Mouse (Mus musculus) cerebellum, adult 11 months (tissue): Measurements from ENCODE around the gene Cstf3.
"Not testable (repeated sequence)": the region's sequence is repeated elsewhere in the genome, so short reads cannot be mapped to it uniquely, and the experiment has no call there.

ENCODE experiments used
- DNase-seq: peaks from one replicate; pipeline ENCODE4 v3.0.0; 2022

The Cstf3 gene

GRCm38 (mm10) chr2:104590068-104590828 lies at the start of gene Cstf3:
Gene Cstf3, plus strand, starts transcription at chr2:104590523.
- DNase-seq = peak; percentile 98

- DNase-seq = not testable (repeated sequence)
Measured at GRCm38 (mm10) chr2:104556711-104557110, 33.6 kb upstream of the Cstf3 start.

- DNase-seq = no peak
Measured at GRCm38 (mm10) chr2:104557722-104558121, 32.6 kb upstream of the Cstf3 start.

- DNase-seq = no peak
Measured at GRCm38 (mm10) chr2:104558326-104558725, 32.0 kb upstream of the Cstf3 start.

GRCm38 (mm10) chr2:104558938-104559337 lies 31.4 kb upstream of the Cstf3 start:
- no peak for DNase-seq

GRCm38 (mm10) chr2:104559591-104560380 lies 30.5 kb upstream of the Cstf3 start:
- no peak for DNase-seq

GRCm38 (mm10) chr2:104561386-104561785 lies 28.9 kb upstream of the Cstf3 start:
- DNase-seq = no peak

GRCm38 (mm10) chr2:104561986-104562532 lies 28.3 kb upstream of the Cstf3 start:
- DNase-seq = no peak

GRCm38 (mm10) chr2:104572066-104572465 lies 18.3 kb upstream of the Cstf3 start:
- DNase-seq = no peak

- DNase-seq = no peak
Measured at GRCm38 (mm10) chr2:104576216-104576615, 14.1 kb upstream of the Cstf3 start.

GRCm38 (mm10) chr2:104578021-104578420 lies 12.3 kb upstream of the Cstf3 start:
- no peak for DNase-seq

- DNase-seq = no peak
Measured at GRCm38 (mm10) chr2:104578836-104579604, 11.3 kb upstream of the Cstf3 start.

GRCm38 (mm10) chr2:104579784-104580446 lies 10.4 kb upstream of the Cstf3 start:
- DNase-seq = no peak

- DNase-seq = no peak
Measured at GRCm38 (mm10) chr2:104581281-104581879, 8.9 kb upstream of the Cstf3 start.

- no peak for DNase-seq
Measured at GRCm38 (mm10) chr2:104583032-104583431, 7.3 kb upstream of the Cstf3 start.

GRCm38 (mm10) chr2:104584226-104584625 lies 6.1 kb upstream of the Cstf3 start:
- no peak for DNase-seq

GRCm38 (mm10) chr2:104585645-104586044 lies 4.7 kb upstream of the Cstf3 start:
- DNase-seq = no peak

- DNase-seq = no peak
Measured at GRCm38 (mm10) chr2:104588552-104588951, 1.8 kb upstream of the Cstf3 start.

- no peak for DNase-seq
Measured at GRCm38 (mm10) chr2:104590829-104591117, 450 bp downstream of the Cstf3 start.

GRCm38 (mm10) chr2:104591141-104591540 lies 818 bp downstream of the Cstf3 start:
- DNase-seq = no peak

- DNase-seq = no peak
Measured at GRCm38 (mm10) chr2:104595063-104595462, 4.7 kb downstream of the Cstf3 start.

- no peak for DNase-seq
Measured at GRCm38 (mm10) chr2:104603431-104603830, 13.1 kb downstream of the Cstf3 start.
